Mouse (Mus musculus) Patski (cell line): Measurements from ENCODE around the gene Dgat2l6. TPM values are rescaled to one million over a fixed set of nuclear protein-coding genes. Genes with fewer than 3 reads are reported as not detected.

Experiments
- ATAC-seq: fragments of 100-300 bp; one replicate; pipeline ENCODE4 v1.8.0; 2021
- CTCF ChIA-PET: fragments of 350-600 bp; sonication (Branson Sonifier 250); formaldehyde crosslinking; loops from one replicate; lab custom pipeline; 2022; ENCODE audit warnings: inconsistent platforms; lab: Charles Lee
- POLR2A ChIA-PET: fragments of 350-600 bp; sonication (Branson Sonifier 250); formaldehyde crosslinking; loops from one replicate; lab custom pipeline; 2022; ENCODE audit warnings: antibody characterized with exemption, inconsistent platforms; lab: Charles Lee
- DNase-seq: peaks from one replicate; pipeline ENCODE4 v3.0.0-alpha.2; 2011; ENCODE audit warnings: low read depth, low spot score
- H3K27me3 ChIP-seq: fragments of 371-371 bp; one replicate; pipeline ENCODE4 v1.5.1; 2021
- CTCF ChIP-seq: fragments of 100-300 bp; IDR thresholded peaks from one replicate; pipeline ENCODE4 v1.5.1; 2021
- in situ Hi-C: fragments of 300-500 bp; cut with MboI; formaldehyde crosslinking; loops from 3 replicates; pipeline ENCODE4 v1.11.1; 2018; ENCODE audit warnings: low pct_unique_long_range_greater_than_20kb, mixed read lengths
- polyA plus RNA-seq: library from polyadenylated mRNA; unstranded; gene quantifications from one replicate; pipeline ENCODE4 v1.2.3, GENCODE M21; 2021

Dgat2l6 gene
- polyA plus RNA-seq, 1 experiment from 2014 or later = not detected

DNA sequence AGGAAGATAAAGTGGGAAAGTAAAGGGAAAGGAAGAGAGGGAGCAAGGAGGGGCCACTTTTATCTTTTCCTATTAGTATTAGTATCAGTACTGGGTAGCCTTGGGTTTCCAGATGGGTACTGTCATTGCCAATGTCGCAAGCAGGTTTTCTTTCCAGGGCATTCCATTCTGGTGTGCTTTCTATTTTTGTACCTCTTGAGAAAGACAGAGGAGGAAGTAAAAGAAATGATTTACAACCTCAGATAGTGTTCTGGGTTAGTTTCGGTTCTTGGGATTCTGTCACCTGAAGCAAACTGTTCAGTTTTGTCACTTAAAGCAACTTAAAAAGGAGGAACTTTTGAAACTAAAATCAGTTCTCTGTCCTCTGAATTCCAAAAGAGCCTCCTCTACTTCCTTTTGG is 6.1 kb upstream of the Dgat2l6 start:
- no peak for DNase-seq
- H3K27me3 ChIP-seq = peaks cover 44% of the 10 kb centered on the region
- in situ Hi-C loops = no loop called here
- ChIA-PET CTCF (interaction anchor here (1.4 kb wide), 1 partner anchor 31 kb away, joined by 3 read pairs; no protein-coding TSS in a partner anchor), POLR2A (no interaction called here)
- ATAC-seq = no peak
- no peak for TF ChIP-seq CTCF

GRCm38 (mm10) chrX:100556026-100556425 is 31.4 kb downstream of the Dgat2l6 start:
- ChIA-PET CTCF (no interaction called here), POLR2A (no interaction called here)
- ATAC-seq (no peak), DNase-seq (no peak)
- no peak for TF ChIP-seq CTCF
- in situ Hi-C loops = no loop called here
- peaks cover 39% of the 10 kb centered on the region for H3K27me3 ChIP-seq

GRCm38 (mm10) chrX:100565696-100566095 is 41.1 kb downstream of the Dgat2l6 start:
- H3K27me3 ChIP-seq = peaks cover 22% of the 10 kb centered on the region
- ChIA-PET CTCF (interaction anchor here (1.3 kb wide), 1 partner anchor 10 kb away, joined by 3 read pairs; no protein-coding TSS in a partner anchor), POLR2A (no interaction called here)
- in situ Hi-C loops = no loop called here
- no peak for DNase-seq
- no peak for TF ChIP-seq CTCF
- ATAC-seq = no peak

DNA sequence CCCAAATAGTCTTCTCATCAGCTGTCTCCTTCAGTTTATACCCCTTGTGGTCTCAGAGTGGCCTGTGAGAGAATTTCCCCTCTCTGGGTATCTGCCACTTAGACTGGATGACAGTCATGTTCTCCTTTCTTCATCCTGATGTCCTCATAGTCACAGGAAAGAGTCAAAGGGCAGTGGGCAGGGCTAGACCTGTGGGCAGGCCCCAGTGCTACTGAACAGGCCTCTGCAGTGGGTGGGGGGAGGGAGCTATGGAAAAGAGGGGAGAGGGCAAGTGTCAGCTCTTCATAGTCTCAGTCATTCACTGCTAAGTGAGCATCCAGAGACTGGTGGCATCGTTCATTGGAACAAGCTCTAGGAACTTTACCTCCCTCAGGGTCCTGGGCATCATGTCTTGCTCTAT is 47.3 kb downstream of the Dgat2l6 start, which contains the start of gene Awat1:
Gene Awat1 (plus strand): TSS at position 301 of the 400 bp plus-strand sequence.
- H3K27me3 ChIP-seq = peaks cover 20% of the 10 kb centered on the region
- CTCF ChIA-PET = no interaction called here
- POLR2A ChIA-PET = no interaction called here
- ATAC-seq (no peak), DNase-seq (no peak)
- in situ Hi-C loops = no loop called here
- no peak for TF ChIP-seq CTCF

GRCm38 (mm10) chrX:100594791-100595190 is 70.2 kb downstream of the Dgat2l6 start, which contains the start of gene P2ry4:
P2ry4 (minus strand) TSS chrX:100594869.
- peaks cover 56% of the 10 kb centered on the region for H3K27me3 ChIP-seq
- POLR2A ChIA-PET = no interaction called here
- in situ Hi-C loops = no loop called here
- CTCF ChIA-PET = interaction anchor here (1.1 kb wide), 1 partner anchor 8 kb away, joined by 3 read pairs; no protein-coding TSS in a partner anchor
- DNase-seq = no peak
- ATAC-seq = no peak
- no peak for TF ChIP-seq CTCF

Other genes starting within 250 kb of the Dgat2l6 start
- not detected for gene Otud6a, start 95.8 kb upstream of the Dgat2l6 start, polyA plus RNA-seq
- gene Awat2, start 82.1 kb upstream of the Dgat2l6 start, polyA plus RNA-seq = not detected
- 77.6 TPM for gene Igbp1, start 30.5 kb upstream of the Dgat2l6 start, polyA plus RNA-seq
- not detected for gene Awat1, start 47.4 kb downstream of the Dgat2l6 start, polyA plus RNA-seq
- gene P2ry4, start 70.0 kb downstream of the Dgat2l6 start, polyA plus RNA-seq = not detected
- 0.06 TPM for gene Arr3, start 80.7 kb downstream of the Dgat2l6 start, polyA plus RNA-seq
- 21.8 TPM for gene Kif4, start 100.9 kb downstream of the Dgat2l6 start, polyA plus RNA-seq
- 75.2 TPM for gene Pdzd11, start 101.7 kb downstream of the Dgat2l6 start, polyA plus RNA-seq
- 7.5 TPM for gene Gdpd2, start 205.0 kb downstream of the Dgat2l6 start, polyA plus RNA-seq
- 24.0 TPM for gene Dlg3, start 242.9 kb downstream of the Dgat2l6 start, polyA plus RNA-seq